Mouse (Mus musculus): ENCODE results near the gene Mybl2.
A peak's percentile ranks its signal among the peaks of the same experiment; 100 is the strongest.
"Not testable (repeated sequence)": the region's sequence is repeated elsewhere in the genome, so short reads cannot be mapped to it uniquely, and the experiment has no call there.

Mybl2 gene

DNA sequence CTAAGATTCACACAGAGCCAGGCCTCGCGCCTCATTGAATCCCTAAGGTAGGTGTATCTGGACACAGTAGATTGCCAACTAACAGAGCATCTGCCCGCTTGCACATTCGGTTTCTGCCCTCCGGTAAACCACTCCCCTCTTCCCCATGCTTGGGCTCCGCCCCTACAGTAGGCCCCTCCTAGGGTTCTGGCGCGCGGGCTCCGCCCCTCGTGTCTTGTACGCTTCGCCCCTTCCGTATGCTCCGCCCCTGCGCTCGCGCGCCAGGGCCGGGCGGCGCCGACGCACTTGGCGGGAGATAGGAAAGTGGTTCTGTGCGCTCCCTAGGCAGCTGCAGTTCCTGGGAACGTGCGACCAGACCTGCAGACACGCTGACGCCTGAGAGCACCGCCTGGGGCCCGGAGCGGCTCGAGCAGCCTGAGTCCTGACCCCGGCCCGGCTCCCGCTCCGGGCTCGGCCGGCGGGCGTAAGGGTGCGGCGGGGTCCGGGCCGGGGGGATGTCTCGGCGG lies at the start of gene Mybl2:
TSS of gene Mybl2 (plus strand) at position 353 of the 506 bp plus-strand sequence.
- DNase-seq (ENCODE audit: low spot score in 2 of 2): peak; percentile 91 to 94

DNA sequence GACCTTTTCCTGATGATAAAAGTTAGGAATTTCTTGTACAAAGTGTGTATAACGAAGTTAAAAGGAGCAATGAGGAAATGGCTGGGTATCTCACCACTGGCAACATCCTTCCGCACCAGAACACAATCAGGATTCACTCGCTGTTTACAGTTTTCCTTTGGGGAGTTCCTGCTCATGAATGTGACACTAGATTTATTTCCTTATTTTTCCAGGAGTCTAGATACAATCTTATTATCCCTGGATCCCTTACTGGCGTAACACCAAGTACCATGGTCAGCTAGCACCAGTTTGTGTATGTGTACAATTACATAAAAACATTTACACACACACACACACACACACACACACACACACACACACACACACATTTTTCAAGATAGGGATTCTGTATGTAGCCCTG lies 47.2 kb upstream of the Mybl2 start:
- no peak for DNase-seq (ENCODE audit: low spot score in 2 of 2)

GRCm38 (mm10) chr2:163016916-163017743 lies 37.4 kb upstream of the Mybl2 start, which contains the start of gene Ift52:
Gene Ift52 (plus strand): TSS chr2:163017354.
- DNase-seq (ENCODE audit: low spot score in 2 of 2): peak; percentile 77 to 91

DNA sequence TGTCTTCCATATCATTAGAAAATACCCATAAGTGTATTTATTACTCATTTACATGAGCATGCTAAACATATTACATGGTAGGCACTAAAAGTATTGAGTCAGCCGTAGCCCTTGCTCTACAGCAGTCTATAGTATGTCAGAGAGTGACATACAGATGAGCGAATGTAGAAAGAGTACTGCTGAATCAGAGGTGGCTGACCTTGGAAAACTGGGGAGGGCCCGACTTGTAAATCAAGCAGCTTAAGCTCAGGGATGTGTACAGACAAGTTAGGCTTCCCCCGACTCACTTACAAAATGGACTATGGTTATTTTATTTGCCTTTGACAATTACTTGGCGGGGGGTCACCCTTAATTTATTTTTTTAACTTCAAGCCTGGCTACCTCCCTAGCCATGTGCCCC lies 23.2 kb upstream of the Mybl2 start:
- DNase-seq (ENCODE audit: low spot score in 2 of 2): no peak

DNA sequence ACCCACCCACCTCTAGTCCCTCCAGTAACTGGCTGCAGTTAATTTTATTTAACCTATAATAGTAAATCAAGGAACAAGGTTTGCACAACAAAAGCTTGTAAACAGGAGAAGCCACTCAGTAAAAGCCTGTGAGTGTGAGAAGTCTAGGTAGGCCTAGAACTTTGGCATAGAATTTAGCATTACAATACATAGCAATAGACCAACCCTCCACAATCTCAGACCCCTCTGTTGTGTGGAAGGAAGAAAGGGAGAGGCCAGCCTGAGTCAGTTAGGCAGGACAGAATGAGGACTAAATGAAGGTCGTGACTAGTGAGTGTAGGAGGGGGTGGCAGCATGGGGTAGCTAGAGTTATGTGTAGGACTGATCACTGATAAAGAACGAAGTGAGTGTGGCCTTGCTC lies 22.7 kb upstream of the Mybl2 start:
- DNase-seq (ENCODE audit: low spot score in 2 of 2): no peak

DNA sequence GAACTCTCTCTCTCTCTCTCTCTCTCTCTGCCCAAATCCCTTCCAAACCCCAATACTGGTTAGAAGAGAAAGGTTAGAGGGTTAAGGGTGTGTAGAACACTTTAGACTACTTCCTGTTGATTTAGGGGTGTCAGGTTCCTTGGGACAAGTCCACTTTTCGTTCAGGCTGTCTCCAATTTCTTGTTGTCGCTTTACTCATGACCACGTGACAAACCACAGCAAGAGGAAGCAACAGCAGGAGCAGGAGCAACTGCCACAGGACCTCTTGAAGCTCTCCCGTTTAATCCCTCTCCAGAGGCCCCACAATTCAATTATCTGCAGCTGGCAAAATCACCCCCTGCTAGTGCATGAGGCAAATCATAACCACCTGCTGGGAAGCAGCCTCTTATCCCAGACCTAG lies 21.9 kb upstream of the Mybl2 start:
- DNase-seq (ENCODE audit: low spot score in 2 of 2): no peak

GRCm38 (mm10) chr2:163039940-163040339 lies 14.5 kb upstream of the Mybl2 start:
- DNase-seq (ENCODE audit: low spot score in 2 of 2): no peak

DNA sequence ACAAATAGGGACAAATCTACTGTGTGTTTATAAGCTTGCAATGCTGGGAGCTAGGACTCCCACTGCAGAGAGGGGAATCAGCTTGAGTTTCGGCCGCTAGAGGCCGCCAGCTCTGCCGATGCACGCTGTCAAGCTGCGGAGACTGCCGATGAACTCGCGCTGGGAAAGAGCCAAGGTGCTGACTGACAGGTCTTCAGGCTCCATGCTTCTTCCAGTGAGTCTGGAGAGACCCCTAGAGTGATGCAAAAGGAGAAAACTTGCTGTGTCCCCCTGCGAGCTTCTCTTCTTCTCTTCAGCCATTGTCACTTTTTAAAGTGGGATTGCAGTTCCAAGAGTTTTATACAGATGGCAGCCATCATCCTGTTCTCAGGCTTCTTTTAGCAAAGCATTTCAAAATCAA lies 6.4 kb upstream of the Mybl2 start:
- DNase-seq (ENCODE audit: low spot score in 2 of 2): peak; percentile 24 to 49

- no peak for DNase-seq (ENCODE audit: low spot score in 2 of 2)
Measured at GRCm38 (mm10) chr2:163049116-163049515, 5.4 kb upstream of the Mybl2 start.

DNA sequence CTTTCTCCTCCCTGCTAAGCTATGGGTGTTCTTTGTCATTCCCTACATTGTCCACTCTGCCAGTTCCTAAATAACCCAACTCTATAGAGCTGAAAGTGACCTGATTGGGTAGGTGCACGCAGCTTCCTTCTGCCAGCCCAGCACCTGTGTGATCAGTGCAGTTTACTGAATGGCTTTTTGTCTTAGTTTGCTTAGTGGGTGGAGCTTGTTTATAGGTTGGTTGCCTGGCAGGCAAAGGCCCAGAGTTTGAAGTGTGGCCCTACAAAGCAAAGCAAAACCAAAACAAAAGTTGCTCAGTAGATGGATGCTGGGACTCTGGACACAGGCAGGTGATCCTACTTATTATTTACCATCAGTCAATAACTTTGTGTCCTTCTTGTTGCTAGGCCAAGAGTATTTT lies 2.8 kb upstream of the Mybl2 start:
- no peak for DNase-seq (ENCODE audit: low spot score in 2 of 2)

- DNase-seq (ENCODE audit: low spot score in 2 of 2): no peak
Measured at GRCm38 (mm10) chr2:163052101-163052500, 2.4 kb upstream of the Mybl2 start.

DNA sequence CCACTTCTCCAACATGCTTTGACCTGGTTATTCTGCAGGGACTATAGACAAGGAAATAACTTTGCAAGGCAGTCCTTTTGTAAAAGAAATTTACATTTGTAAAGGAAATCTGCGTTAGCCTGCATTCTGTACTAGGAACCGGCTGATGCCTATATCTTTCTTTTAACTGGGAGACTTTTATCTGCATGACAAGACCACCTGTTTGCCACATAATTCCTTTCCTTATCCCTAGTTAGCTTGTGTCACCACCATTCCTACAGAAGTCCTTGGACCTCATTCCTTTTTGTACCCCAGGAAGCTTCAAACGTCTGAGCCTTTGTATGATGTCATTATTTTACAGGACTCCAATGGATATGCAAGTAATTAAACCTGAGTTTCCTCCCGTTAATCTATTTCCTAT lies 1.7 kb upstream of the Mybl2 start:
- DNase-seq (ENCODE audit: low spot score in 2 of 2): no peak

- DNase-seq (ENCODE audit: low spot score in 2 of 2): peak in 1 of 2 experiments; percentile 22
Measured at GRCm38 (mm10) chr2:163054891-163055494, 506 bp downstream of the Mybl2 start.

DNA sequence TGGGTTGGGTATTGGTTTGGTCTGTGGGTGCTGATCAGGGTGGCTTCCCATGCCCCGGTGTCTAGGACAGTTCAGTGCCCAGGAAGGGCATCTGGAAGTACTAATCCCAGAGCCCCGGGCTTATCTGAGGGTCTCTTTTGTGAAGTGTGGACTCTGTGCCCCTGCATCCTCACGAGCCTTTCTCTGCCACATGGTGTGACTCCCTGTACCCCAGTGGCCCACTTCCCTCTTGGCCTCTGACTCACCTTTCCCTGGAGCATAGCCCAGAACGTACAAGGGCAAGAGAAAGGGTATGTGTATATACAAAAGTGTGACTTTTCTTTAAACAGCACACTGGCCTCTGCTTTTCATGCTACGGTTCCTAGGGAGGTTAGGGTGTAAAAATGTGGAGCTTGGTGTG lies 1.2 kb downstream of the Mybl2 start:
- DNase-seq (ENCODE audit: low spot score in 2 of 2): no peak

DNA sequence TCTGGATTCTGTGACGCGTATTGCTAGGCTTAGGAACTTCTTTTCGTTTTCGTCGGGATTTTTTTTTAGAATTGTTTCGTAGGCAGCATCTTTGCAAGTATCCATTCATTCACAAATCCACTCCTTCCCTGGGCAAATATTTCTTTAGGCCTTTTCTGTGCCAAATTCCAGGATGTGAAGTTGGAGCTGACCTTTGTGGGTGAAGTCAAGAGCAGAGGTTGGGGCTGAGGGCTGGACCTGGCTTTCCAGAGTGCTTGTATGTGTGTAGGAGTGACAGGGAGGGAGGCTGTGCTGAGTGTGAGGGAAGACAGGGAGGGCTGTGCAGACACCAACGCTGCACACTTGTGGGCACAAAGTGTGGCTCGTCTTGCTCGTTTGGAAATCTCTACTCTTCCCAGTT lies 2.1 kb downstream of the Mybl2 start:
- no peak for DNase-seq (ENCODE audit: low spot score in 2 of 2)

- DNase-seq (ENCODE audit: low spot score in 2 of 2): not testable (repeated sequence)
Measured at GRCm38 (mm10) chr2:163058981-163059380, 4.5 kb downstream of the Mybl2 start.

DNA sequence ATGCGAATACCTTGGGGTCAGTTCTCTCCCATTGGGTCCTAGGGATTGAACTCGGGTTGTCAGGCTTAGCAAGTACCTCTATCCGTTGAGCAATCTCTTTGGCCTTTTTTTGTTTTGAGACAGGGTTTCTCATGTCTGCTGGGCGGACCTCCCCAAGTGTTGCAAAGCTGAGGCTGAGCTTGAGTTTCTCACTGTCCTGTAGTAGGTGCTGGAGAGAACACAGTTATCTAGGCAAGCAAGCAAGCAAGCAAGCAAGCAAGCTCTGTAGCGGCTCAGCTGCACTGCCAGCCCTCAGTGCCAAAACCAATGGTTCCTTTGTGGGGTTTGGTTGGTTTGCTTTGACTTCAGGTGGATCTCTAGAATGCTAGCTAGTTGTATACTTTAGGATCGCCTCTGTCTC lies 6.1 kb downstream of the Mybl2 start:
- no peak for DNase-seq (ENCODE audit: low spot score in 2 of 2)

DNA sequence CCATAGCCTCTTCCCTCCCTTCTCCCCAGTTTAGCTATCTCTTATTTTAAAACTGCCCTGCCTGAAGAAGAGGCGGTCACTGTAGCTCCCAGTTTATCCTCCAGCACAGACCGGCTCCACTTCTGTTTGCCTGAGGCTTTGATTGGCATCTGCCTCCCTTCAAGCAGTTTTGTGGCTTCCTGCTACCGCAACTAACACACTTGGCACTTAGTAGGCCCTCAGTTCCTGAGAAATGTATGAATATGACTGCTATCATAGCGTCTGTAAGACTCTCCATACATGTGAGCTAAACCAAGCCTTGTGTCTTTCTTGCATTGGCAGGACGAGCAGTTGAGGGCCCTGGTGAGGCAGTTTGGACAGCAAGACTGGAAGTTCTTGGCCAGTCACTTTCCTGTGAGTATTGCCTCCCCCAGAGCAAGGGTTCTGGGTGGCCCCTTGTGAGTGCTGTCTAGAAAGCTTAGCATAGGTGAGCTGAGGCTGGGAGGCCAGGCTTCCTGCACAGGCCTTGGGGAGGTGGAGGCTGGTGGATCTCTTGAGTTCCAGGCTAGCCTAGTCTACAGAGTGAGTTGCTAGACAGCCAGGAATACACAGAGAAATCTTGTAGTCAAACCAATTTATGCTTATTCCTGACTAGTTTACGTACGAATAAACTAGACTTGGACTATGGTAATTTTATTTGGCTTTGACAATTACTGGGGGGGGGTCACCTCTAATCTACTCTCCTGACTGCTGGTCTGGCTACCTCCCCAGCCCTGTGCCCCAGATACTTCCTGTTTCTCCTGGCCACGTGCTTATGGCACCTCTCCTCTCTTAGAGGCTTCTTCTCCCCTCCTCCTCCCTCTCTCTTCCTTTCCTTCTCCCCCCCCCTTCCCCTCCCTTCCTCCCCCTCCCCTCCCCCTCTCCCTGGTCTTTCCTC lies 7.0 kb downstream of the Mybl2 start:
- no peak for DNase-seq (ENCODE audit: low spot score in 2 of 2)

GRCm38 (mm10) chr2:163062119-163062508 lies 7.6 kb downstream of the Mybl2 start:
- DNase-seq (ENCODE audit: low spot score in 2 of 2): no peak

GRCm38 (mm10) chr2:163066326-163066725 lies 11.8 kb downstream of the Mybl2 start:
- no peak for DNase-seq (ENCODE audit: low spot score in 2 of 2)

DNA sequence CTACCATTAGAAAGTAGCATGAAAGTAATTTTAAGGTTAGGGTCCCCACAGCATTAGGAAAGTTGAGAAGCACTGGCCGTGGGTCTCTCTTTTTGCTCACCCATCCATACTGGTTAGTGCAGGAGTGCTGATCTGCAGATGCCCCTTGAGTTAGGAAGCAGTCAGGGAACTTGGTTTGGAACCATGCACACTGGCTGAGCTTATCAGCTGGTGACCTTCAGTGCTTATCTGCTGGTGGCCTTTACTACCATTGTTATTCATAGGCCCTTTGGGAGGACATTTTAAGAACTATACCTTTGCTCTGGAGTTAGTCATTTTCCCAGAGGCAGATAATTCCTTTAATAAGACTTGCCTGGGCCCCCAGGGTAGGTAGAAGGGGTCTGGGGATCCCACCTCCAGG lies 12.7 kb downstream of the Mybl2 start:
- no peak for DNase-seq (ENCODE audit: low spot score in 2 of 2)

DNA sequence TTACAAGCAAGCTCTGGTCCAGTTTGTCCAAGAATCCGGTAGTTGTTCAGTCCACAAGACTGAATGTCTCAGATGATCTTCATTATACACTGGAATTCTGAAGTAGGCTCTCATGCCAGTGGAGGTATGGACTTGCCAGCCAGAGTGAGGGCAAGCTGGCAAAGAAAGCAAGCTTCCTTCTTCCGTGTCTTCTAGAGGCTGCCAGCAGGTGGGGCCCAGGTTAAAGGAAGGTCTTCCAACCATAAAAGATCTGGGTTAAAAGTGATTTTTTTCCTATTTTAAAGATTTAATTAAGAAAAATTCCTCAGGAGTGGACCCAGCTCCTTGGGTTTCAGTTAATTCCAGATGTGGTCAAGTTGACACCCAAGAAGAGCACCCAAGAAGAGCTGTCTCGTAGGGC lies 15.7 kb downstream of the Mybl2 start:
- DNase-seq (ENCODE audit: low spot score in 2 of 2): no peak
